Mouse (Mus musculus): Measurements from ENCODE around the gene 1700023F06Rik. TPM values are rescaled to one million over a fixed set of nuclear protein-coding genes. Genes with fewer than 3 reads are reported as not detected.

The 1700023F06Rik gene
- polyA plus RNA-seq, 1 experiment from 2014 or later, result 0.27 TPM

- no peak overlapping the region for H3K27ac ChIP-seq
- 28% methylated on average over 9 of the region's 9 CpGs for WGBS
- no peaks in the 10 kb centered on the region for H3K9me3 ChIP-seq
- peaks cover 72% of the 10 kb centered on the region for H3K27me3 ChIP-seq (ENCODE audit: insufficient read depth, poor library complexity, severe bottlenecking)
- H3K36me3 ChIP-seq, result no peaks in the 10 kb centered on the region
- no peak overlapping the region for H3K4me3 ChIP-seq
- DNase-seq (ENCODE audit: low spot score), result peak; percentile 69
- H3K4me1 ChIP-seq (replicated peaks), result peaks cover 17% of the 10 kb centered on the region
Observed at GRCm38 (mm10) chr11:103168690-103169390, 39.5 kb downstream of the 1700023F06Rik start.

GRCm38 (mm10) chr11:103164391-103164790 lies 44.0 kb downstream of the 1700023F06Rik start:
- no peaks in the 10 kb centered on the region for H3K36me3 ChIP-seq
- no peak for DNase-seq (ENCODE audit: low spot score)
- peaks cover 28% of the 10 kb centered on the region for H3K27me3 ChIP-seq (ENCODE audit: insufficient read depth, poor library complexity, severe bottlenecking)
- no peaks in the 10 kb centered on the region for H3K9me3 ChIP-seq
- whole genome bisulfite sequencing, result 33% methylated on average over 10 of the region's 10 CpGs
- H3K27ac ChIP-seq, result no peak overlapping the region
- no peaks in the 10 kb centered on the region for H3K4me1 ChIP-seq (replicated peaks)
- H3K4me3 ChIP-seq, result no peak overlapping the region

GRCm38 (mm10) chr11:103162132-103162531 lies 46.2 kb downstream of the 1700023F06Rik start:
- no peak for DNase-seq (ENCODE audit: low spot score)
- 89% methylated on average over 5 of the region's 5 CpGs for WGBS

GRCm38 (mm10) chr11:103161449-103161848 lies 46.9 kb downstream of the 1700023F06Rik start:
- 75% methylated on average over 7 of the region's 7 CpGs for WGBS
- DNase-seq (ENCODE audit: low spot score), result no peak
- Histone ChIP-seq H3K9me3 (no peaks in the 10 kb centered on the region), H3K4me1 (replicated peaks) (peaks cover 10% of the 10 kb centered on the region), H3K4me3 (no peak overlapping the region), H3K36me3 (no peaks in the 10 kb centered on the region), H3K27me3 (ENCODE audit: insufficient read depth, poor library complexity, severe bottlenecking) (0 out of 2 replicates have a peak, but pooled peaks cover 4% of the 10 kb centered on the region), H3K27ac (no peak overlapping the region)

More at GRCm38 (mm10) chr11:103162132-103162531, 46.2 kb downstream of the 1700023F06Rik start:
- no peak overlapping the region for H3K27ac ChIP-seq
- peaks cover 10% of the 10 kb centered on the region for H3K4me1 ChIP-seq (replicated peaks)
- H3K4me3 ChIP-seq, result no peak overlapping the region
- no peaks in the 10 kb centered on the region for H3K36me3 ChIP-seq
- peaks cover 8% of the 10 kb centered on the region; the same call in 1 of the 2 replicates for H3K27me3 ChIP-seq (ENCODE audit: insufficient read depth, poor library complexity, severe bottlenecking)
- H3K9me3 ChIP-seq, result no peaks in the 10 kb centered on the region

GRCm38 (mm10) chr11:103160738-103161137 lies 47.6 kb downstream of the 1700023F06Rik start:
- Histone ChIP-seq H3K27me3 (ENCODE audit: insufficient read depth, poor library complexity, severe bottlenecking) (no peaks in the 10 kb centered on the region), H3K4me1 (replicated peaks) (peaks cover 10% of the 10 kb centered on the region), H3K4me3 (no peak overlapping the region), H3K9me3 (no peaks in the 10 kb centered on the region), H3K36me3 (no peaks in the 10 kb centered on the region), H3K27ac (no peak overlapping the region)
- WGBS, result 92% methylated on average over 11 of the region's 11 CpGs
- DNase-seq (ENCODE audit: low spot score), result no peak

GRCm38 (mm10) chr11:103158621-103159478 lies 49.5 kb downstream of the 1700023F06Rik start:
- DNase-seq (ENCODE audit: low spot score), result peak; percentile 96
- Histone ChIP-seq H3K36me3 (no peaks in the 10 kb centered on the region), H3K4me3 (peak overlapping the region; percentile 47), H3K4me1 (replicated peaks) (peaks cover 10% of the 10 kb centered on the region), H3K27me3 (ENCODE audit: insufficient read depth, poor library complexity, severe bottlenecking) (no peaks in the 10 kb centered on the region), H3K27ac (peak overlapping the region; percentile 69), H3K9me3 (no peaks in the 10 kb centered on the region)
- 1% methylated on average over 25 of the region's 25 CpGs for WGBS

- Histone ChIP-seq H3K9me3 (no peaks in the 10 kb centered on the region), H3K4me1 (replicated peaks) (peaks cover 8% of the 10 kb centered on the region), H3K27ac (no peak overlapping the region), H3K36me3 (no peaks in the 10 kb centered on the region), H3K27me3 (ENCODE audit: insufficient read depth, poor library complexity, severe bottlenecking) (no peaks in the 10 kb centered on the region), H3K4me3 (no peak overlapping the region)
- WGBS, result 91% methylated on average over 4 of the region's 4 CpGs
- no peak for DNase-seq (ENCODE audit: low spot score)
Observed at GRCm38 (mm10) chr11:103149771-103150170, 58.6 kb downstream of the 1700023F06Rik start.

Other genes starting within 250 kb of the 1700023F06Rik start
- gene Nmt1, start 180.4 kb downstream of the 1700023F06Rik start, polyA plus RNA-seq (2016; fragmentation: Nextera tagmentation; extraction: Ambion mirVana), result 47.1 and 55.6 TPM in 2 replicates
- gene Dcakd, start 180.2 kb downstream of the 1700023F06Rik start, polyA plus RNA-seq (2016; fragmentation: Nextera tagmentation; extraction: Ambion mirVana), result 272 and 276 TPM in 2 replicates
- 1.6 and 1.9 TPM in 2 replicates for gene Plcd3, start 106.9 kb downstream of the 1700023F06Rik start, polyA plus RNA-seq (2016; fragmentation: Nextera tagmentation; extraction: Ambion mirVana)
- 7.7 and 8.3 TPM in 2 replicates for gene Acbd4, start 106.9 kb downstream of the 1700023F06Rik start, polyA plus RNA-seq (2016; fragmentation: Nextera tagmentation; extraction: Ambion mirVana)
- 1.7 and 2.3 TPM in 2 replicates for gene Hexim1, start 92.3 kb downstream of the 1700023F06Rik start, polyA plus RNA-seq (2016; fragmentation: Nextera tagmentation; extraction: Ambion mirVana)
- 7.7 and 8.9 TPM in 2 replicates for gene Hexim2, start 76.1 kb downstream of the 1700023F06Rik start, polyA plus RNA-seq (2016; fragmentation: Nextera tagmentation; extraction: Ambion mirVana)
- 0.72 and 1.5 TPM in 2 replicates for gene Fmnl1, start 37.5 kb downstream of the 1700023F06Rik start, polyA plus RNA-seq (2016; fragmentation: Nextera tagmentation; extraction: Ambion mirVana)
- gene Spata32, start 9.9 kb upstream of the 1700023F06Rik start, polyA plus RNA-seq (2016; fragmentation: Nextera tagmentation; extraction: Ambion mirVana), result not detected in 2 replicates
- gene Map3k14, start 58.9 kb upstream of the 1700023F06Rik start, polyA plus RNA-seq (2016; fragmentation: Nextera tagmentation; extraction: Ambion mirVana), result 3.9 and 4.2 TPM in 2 replicates
- 4.8 and 5.1 TPM in 2 replicates for gene Arhgap27, start 155.1 kb upstream of the 1700023F06Rik start, polyA plus RNA-seq (2016; fragmentation: Nextera tagmentation; extraction: Ambion mirVana)
- gene Plekhm1, start 204.1 kb upstream of the 1700023F06Rik start, polyA plus RNA-seq (2016; fragmentation: Nextera tagmentation; extraction: Ambion mirVana), result 9.4 and 11.6 TPM in 2 replicates

All from hindbrain, embryonic 10.5 days (tissue).